Mouse (Mus musculus): ENCODE data around the gene Mup16.
A peak's percentile ranks its signal among the peaks of the same experiment; 100 is the strongest.
"Not testable (repeated sequence)": the region's sequence is repeated elsewhere in the genome, so short reads cannot be mapped to it uniquely, and the experiment has no call there.

The Mup16 gene

GRCm38 (mm10) chr4:61519431-61519830, at the start of gene Mup16:
TSS of gene Mup16 (minus strand) at chr4:61519531.
- not testable (repeated sequence) for DNase-seq (ENCODE audit: low spot score)

GRCm38 (mm10) chr4:61555887-61556286, 36.6 kb upstream of the Mup16 start:
- peak; percentile 12 for DNase-seq (ENCODE audit: low spot score)

Data from layer of hippocampus, adult 11-12 months (tissue).